Mouse (Mus musculus) embryonic facial prominence, embryonic 11.5 days (tissue): Measurements from ENCODE around the gene Plcxd2. TPM values are rescaled to one million over a fixed set of nuclear protein-coding genes. Genes with fewer than 3 reads are reported as not detected.

Source experiments
- ATAC-seq: fragments of 200-750 bp; cut with Nextera tagmentation; replicated peaks from 2 replicates; pipeline ENCODE4 v1.8.0; 2017; ENCODE audit warnings: low read depth; ENCODE audit not compliant: insufficient number of reproducible peaks, low FRiP score, low TSS enrichment
- DNase-seq: peaks from one replicate; pipeline ENCODE4 v3.0.0-alpha.2; 2015; ENCODE audit warnings: low spot score
- H3K27ac ChIP-seq: fragments of 300-500 bp; sonication (generic); replicated peaks from 2 replicates; pipeline ENCODE4 v1.5.1; 2014; ENCODE audit warnings: mild to moderate bottlenecking, low read depth, low read length, control low read depth
- H3K27me3 ChIP-seq: fragments of 300-500 bp; sonication (generic); 2 replicates; pipeline ENCODE4 v1.6.1; 2014; ENCODE audit warnings: mild to moderate bottlenecking, low read length, moderate library complexity, mixed read lengths; ENCODE audit not compliant: control insufficient read depth, insufficient read depth
- H3K36me3 ChIP-seq: fragments of 300-500 bp; sonication (generic); replicated peaks from 2 replicates; pipeline ENCODE4 v1.6.1; 2014; ENCODE audit warnings: low read depth, mild to moderate bottlenecking, low read length, moderate library complexity, mixed read lengths; ENCODE audit not compliant: control insufficient read depth, insufficient read depth
- H3K4me1 ChIP-seq: fragments of 300-500 bp; sonication (generic); 2 replicates; pipeline ENCODE4 v1.6.1; 2014; ENCODE audit warnings: low read length, mixed read lengths; ENCODE audit not compliant: control insufficient read depth, insufficient read depth
- H3K4me2 ChIP-seq: fragments of 300-500 bp; sonication (generic); 2 replicates; pipeline ENCODE4 v1.6.1; 2014; ENCODE audit warnings: low read depth, mild to moderate bottlenecking, control low read depth, low read length, moderate library complexity
- H3K4me3 ChIP-seq: fragments of 300-500 bp; sonication (generic); 2 replicates; pipeline ENCODE4 v1.5.1; 2014; ENCODE audit warnings: low read depth, low read length, control low read depth
- H3K9ac ChIP-seq: fragments of 300-500 bp; sonication (generic); replicated peaks from 2 replicates; pipeline ENCODE4 v1.6.1; 2014; ENCODE audit warnings: mild to moderate bottlenecking, control low read depth, low read length
- H3K9me3 ChIP-seq: fragments of 300-500 bp; sonication (generic); replicated peaks from 2 replicates; pipeline ENCODE4 v1.6.1; 2016; ENCODE audit warnings: mild to moderate bottlenecking, low read length, inconsistent platforms, mixed read lengths; ENCODE audit not compliant: control insufficient read depth
- WGBS: fragments of 180-500 bp; shearing (Covaris S2); extraction: QIAGEN DNeasy Blood & Tissue Kit; methylation state at CpG from one replicate; pipeline ENCODE4 v1.1.7; 2014; 5-methylcytosine and 5-hydroxymethylcytosine counted together
- polyA plus RNA-seq: library from polyadenylated mRNA; unstranded; fragments of >200 nt; fragmentation: Nextera tagmentation; extraction: Ambion mirVana; gene quantifications from 2 replicates; pipeline ENCODE4 v1.2.1, GENCODE M21; 2014

Plcxd2 gene
- polyA plus RNA-seq, 1 experiment from 2014 or later = 1.4 TPM

GRCm38 (mm10) chr16:45930308-45930707 is 79.7 kb downstream of the Plcxd2 start:
- Histone ChIP-seq H3K36me3 (no peaks in the 10 kb centered on the region), H3K4me2 (no peak overlapping the region), H3K9me3 (no peaks in the 10 kb centered on the region), H3K27me3 (no peaks in the 10 kb centered on the region), H3K9ac (no peak overlapping the region), H3K4me3 (no peak overlapping the region), H3K4me1 (no peaks in the 10 kb centered on the region), H3K27ac (no peak overlapping the region)
- WGBS = 91% methylated on average over 3 of the region's 3 CpGs
- no peak for DNase-seq
- ATAC-seq = no peak

DNA sequence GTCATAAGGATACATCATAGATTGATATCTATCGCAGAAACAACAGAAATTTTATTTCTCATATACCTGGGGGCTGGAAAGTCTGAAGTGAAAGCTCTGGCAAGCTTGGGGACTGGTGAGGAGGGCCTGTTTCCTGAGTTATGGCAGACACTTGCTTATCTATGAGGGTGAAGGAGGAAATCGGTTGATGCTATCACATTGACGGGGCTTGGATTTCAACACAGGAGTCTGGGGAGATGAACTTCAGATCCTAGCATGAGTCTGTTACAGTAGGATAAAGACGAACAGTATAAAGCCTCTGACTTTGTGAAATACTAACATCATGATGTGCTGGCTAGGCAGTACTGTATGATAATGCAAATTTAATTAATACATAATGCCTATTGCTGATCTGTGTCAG is 81.9 kb downstream of the Plcxd2 start:
- ATAC-seq (no peak), DNase-seq (no peak)
- Histone ChIP-seq H3K36me3 (no peaks in the 10 kb centered on the region), H3K4me3 (no peak overlapping the region), H3K27ac (no peak overlapping the region), H3K4me2 (no peak overlapping the region), H3K27me3 (no peaks in the 10 kb centered on the region), H3K9me3 (no peaks in the 10 kb centered on the region; the same call in 1 of the 2 replicates), H3K9ac (no peak overlapping the region), H3K4me1 (peaks cover 4% of the 10 kb centered on the region; the same call in 1 of the 2 replicates)
- 86% methylated on average over 4 of the region's 4 CpGs for WGBS

DNA sequence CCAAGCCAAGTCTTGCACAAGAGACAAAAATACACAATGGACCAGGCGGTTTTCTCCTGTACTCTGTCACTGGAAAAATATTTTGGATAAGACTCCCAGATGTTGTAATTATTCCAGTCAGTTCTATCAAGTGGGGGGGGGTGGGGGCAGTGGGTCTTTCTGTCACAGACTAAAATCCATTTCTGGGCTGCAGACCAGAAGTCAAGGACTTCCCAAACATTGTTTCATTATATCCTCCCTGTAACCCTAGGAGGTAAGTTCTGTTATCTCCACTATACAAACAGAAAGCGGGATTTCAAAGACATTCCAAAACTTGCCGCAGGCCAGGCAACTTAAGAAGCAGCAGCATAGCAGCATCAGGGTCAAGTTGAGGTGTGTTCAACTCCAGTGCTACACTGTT is 82.4 kb downstream of the Plcxd2 start:
- Histone ChIP-seq H3K27ac (no peak overlapping the region), H3K4me2 (no peak overlapping the region), H3K36me3 (no peaks in the 10 kb centered on the region), H3K9me3 (no peaks in the 10 kb centered on the region; the same call in 1 of the 2 replicates), H3K4me1 (peaks cover 4% of the 10 kb centered on the region; the same call in 1 of the 2 replicates), H3K9ac (no peak overlapping the region), H3K27me3 (no peaks in the 10 kb centered on the region), H3K4me3 (no peak overlapping the region)
- ATAC-seq (no peak), DNase-seq (peak; percentile 47)
- 38% methylated on average over 3 of the region's 3 CpGs for WGBS

- no peaks in the 10 kb centered on the region for H3K36me3 ChIP-seq
- WGBS = 90% methylated on average over 5 of the region's 5 CpGs
- no peak for ATAC-seq
- no peak overlapping the region for H3K4me2 ChIP-seq
- H3K4me3 ChIP-seq = no peak overlapping the region
- no peaks in the 10 kb centered on the region; the same call in 1 of the 2 replicates for H3K9me3 ChIP-seq
- no peaks in the 10 kb centered on the region for H3K27me3 ChIP-seq
- DNase-seq = no peak
- no peak overlapping the region for H3K27ac ChIP-seq
- H3K4me1 ChIP-seq = peaks cover 4% of the 10 kb centered on the region; the same call in 1 of the 2 replicates
- H3K9ac ChIP-seq = no peak overlapping the region
Observed at GRCm38 (mm10) chr16:45926875-45927274, 83.1 kb downstream of the Plcxd2 start.

DNA sequence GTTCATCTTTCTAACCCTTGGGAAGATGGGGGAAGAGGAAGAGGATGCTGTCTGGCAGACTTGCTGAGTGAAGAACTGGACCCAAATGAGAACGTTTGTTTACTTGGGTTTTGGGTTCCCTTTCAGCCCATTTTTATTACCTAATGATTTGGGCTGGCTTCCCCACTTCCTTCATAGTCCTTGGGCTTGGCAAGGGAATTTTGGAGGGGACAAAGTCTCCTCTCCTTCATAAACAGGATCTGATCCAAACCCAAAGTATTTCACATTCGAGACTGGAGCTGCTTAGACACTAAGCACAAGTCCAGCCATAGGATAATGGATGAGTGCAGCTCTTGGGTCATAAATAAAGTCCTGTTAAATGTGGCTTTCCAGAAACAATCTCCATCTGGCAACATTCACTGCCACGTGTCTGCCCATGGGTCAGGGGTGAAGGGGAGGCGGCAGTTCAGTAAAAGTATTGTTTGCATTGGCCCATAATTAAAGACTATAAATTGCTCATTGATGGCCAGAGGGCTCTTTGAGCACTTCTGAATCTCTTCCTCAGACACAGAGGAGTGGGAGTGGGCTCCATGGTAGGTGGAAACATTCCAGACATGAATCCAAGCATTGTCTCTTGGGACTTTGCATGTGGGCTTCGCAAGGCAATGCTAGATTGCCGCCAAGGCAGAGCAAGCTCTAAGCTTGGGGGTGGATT is 86.1 kb downstream of the Plcxd2 start:
- Histone ChIP-seq H3K27ac (no peak overlapping the region), H3K27me3 (no peaks in the 10 kb centered on the region)
- DNase-seq = no peak

GRCm38 (mm10) chr16:45922546-45923229 is 87.3 kb downstream of the Plcxd2 start:
- no peak overlapping the region for H3K27ac ChIP-seq
- no peaks in the 10 kb centered on the region for H3K36me3 ChIP-seq
- H3K27me3 ChIP-seq = no peaks in the 10 kb centered on the region
- H3K9ac ChIP-seq = no peak overlapping the region
- peaks cover 4% of the 10 kb centered on the region; the same call in 1 of the 2 replicates for H3K4me1 ChIP-seq
- no peak for ATAC-seq
- H3K9me3 ChIP-seq = no peaks in the 10 kb centered on the region; the same call in 1 of the 2 replicates
- DNase-seq = no peak
- no peak overlapping the region for H3K4me3 ChIP-seq
- no peak overlapping the region for H3K4me2 ChIP-seq
- 79% methylated on average over 8 of the region's 8 CpGs for WGBS

More for the DNA sequence above, 86.1 kb downstream of the Plcxd2 start:
- Histone ChIP-seq H3K4me2 (no peak overlapping the region), H3K9me3 (no peaks in the 10 kb centered on the region; the same call in 1 of the 2 replicates), H3K4me3 (no peak overlapping the region), H3K4me1 (peaks cover 4% of the 10 kb centered on the region; the same call in 1 of the 2 replicates), H3K36me3 (no peaks in the 10 kb centered on the region), H3K9ac (no peak overlapping the region)
- 48% methylated on average over 6 of the region's 6 CpGs for WGBS
- no peak for ATAC-seq

GRCm38 (mm10) chr16:45919572-45919971 is 90.4 kb downstream of the Plcxd2 start:
- Histone ChIP-seq H3K9me3 (no peaks in the 10 kb centered on the region; the same call in 1 of the 2 replicates), H3K4me2 (no peak overlapping the region), H3K4me1 (peaks cover 4% of the 10 kb centered on the region; the same call in 1 of the 2 replicates), H3K27me3 (no peaks in the 10 kb centered on the region), H3K9ac (no peak overlapping the region), H3K27ac (no peak overlapping the region), H3K36me3 (no peaks in the 10 kb centered on the region), H3K4me3 (no peak overlapping the region)
- no peak for ATAC-seq
- 67% methylated on average over 8 of the region's 8 CpGs for WGBS
- DNase-seq = no peak
